Mouse (Mus musculus): ENCODE results near the gene Zcchc14. TPM values are rescaled to one million over a fixed set of nuclear protein-coding genes. Genes with fewer than 3 reads are reported as not detected.

Zcchc14 gene
- total and polyA plus RNA-seq, 3 experiments, result not detected

GRCm38 (mm10) chr8:121665329-121665728 is 12.6 kb upstream of the Zcchc14 start:
- H3K4me3 ChIP-seq (replicated peaks in 1 of 3; ENCODE audit: low read depth in 2 of 3, low read length in 2 of 3, poor library complexity in 1 of 3), result no peak overlapping the region
- no peak overlapping the region for H3K9ac ChIP-seq (ENCODE audit: insufficient read depth, low read depth)
- H3K27me3 ChIP-seq (replicated peaks), result peaks cover 87% of the 10 kb centered on the region
- no peak overlapping the region for H3K27ac ChIP-seq (ENCODE audit: insufficient read depth, low read depth)
- dilution Hi-C loops (cut with MboI; ENCODE audit: extremely low pct_ligation_motif_present, extremely low pct_unique_long_range_greater_than_20kb, low sequenced_read_pairs) (no loop called here), in situ Hi-C loops (cut with MboI; ENCODE audit: low pct_ligation_motif_present, low pct_unique_long_range_greater_than_20kb, low sequenced_read_pairs) (no loop called here)
- H3K36me3 ChIP-seq (replicated peaks in 1 of 2; ENCODE audit: control insufficient read depth in 1 of 2, insufficient read depth in 1 of 2, low read length in 1 of 2), result no peaks in the 10 kb centered on the region
- peaks cover 0 to 3% of the 10 kb centered on the region in 2 experiments; a peak in 1 of 4 replicates for H3K4me1 ChIP-seq (ENCODE audit: control insufficient read depth in 1 of 2, insufficient read depth in 2 of 2)
- H3K9me3 ChIP-seq (replicated peaks; ENCODE audit: low read length), result no peaks in the 10 kb centered on the region
- no peaks in the 10 kb centered on the region for H3K79me2 ChIP-seq (replicated peaks; ENCODE audit: control insufficient read depth, extremely low read depth, insufficient read depth, poor library complexity, severe bottlenecking)
- DNase-seq (ENCODE audit: extremely low read depth), result no peak
- H3K4me2 ChIP-seq (ENCODE audit: insufficient read depth, low read depth, poor library complexity, severe bottlenecking), result no peak overlapping the region
- no peak for TF ChIP-seq SMC3 (IDR thresholded peaks at IDR 0.05; ENCODE audit: low read depth, low read length)
- TF ChIP-seq MXI1 (IDR thresholded peaks at IDR 0.05; ENCODE audit: low read depth, low read length), result no peak
- TF ChIP-seq ETS1 (conservative IDR thresholded peaks at IDR 0.05; ENCODE audit: low read depth, low read length), result no peak
- no peak for TF ChIP-seq PAX5 (IDR thresholded peaks at IDR 0.05; ENCODE audit: low read length)
- no peak for TF ChIP-seq ZNF384 (IDR thresholded peaks at IDR 0.05; ENCODE audit: low read depth, low read length)
- no peak for TF ChIP-seq JUND (conservative IDR thresholded peaks at IDR 0.05; ENCODE audit: low read depth, low read length)
- no peak for TF ChIP-seq CHD2 (IDR thresholded peaks at IDR 0.05; ENCODE audit: low read length)
- TF ChIP-seq CHD1 (IDR thresholded peaks at IDR 0.05; ENCODE audit: low read depth, low read length), result no peak
- no peak for TF ChIP-seq RCOR1 (conservative IDR thresholded peaks at IDR 0.05; ENCODE audit: low read depth, low read length)
- TF ChIP-seq MAZ (IDR thresholded peaks at IDR 0.05; ENCODE audit: low read depth, low read length), result no peak
- no peak for TF ChIP-seq KAT2A (IDR thresholded peaks at IDR 0.05; ENCODE audit: insufficient replicate concordance, low read length)
- no peak for TF ChIP-seq EP300 (IDR thresholded peaks at IDR 0.05; ENCODE audit: low read length)
- TF ChIP-seq ZMIZ1 (IDR thresholded peaks at IDR 0.05; ENCODE audit: low read depth, low read length), result no peak

GRCm38 (mm10) chr8:121663101-121663500 is 10.4 kb upstream of the Zcchc14 start:
- Histone ChIP-seq H3K9ac (ENCODE audit: insufficient read depth, low read depth) (no peak overlapping the region), H3K27ac (ENCODE audit: insufficient read depth, low read depth) (no peak overlapping the region), H3K4me3 (replicated peaks in 1 of 3; ENCODE audit: low read depth in 2 of 3, low read length in 2 of 3, poor library complexity in 1 of 3) (no peak overlapping the region), H3K4me2 (ENCODE audit: insufficient read depth, low read depth, poor library complexity, severe bottlenecking) (no peak overlapping the region), H3K27me3 (replicated peaks) (peaks cover 80% of the 10 kb centered on the region), H3K4me1 (ENCODE audit: control insufficient read depth in 1 of 2, insufficient read depth in 2 of 2) (peaks cover 0 to 3% of the 10 kb centered on the region in 2 experiments; a peak in 1 of 4 replicates), H3K9me3 (replicated peaks; ENCODE audit: low read length) (no peaks in the 10 kb centered on the region), H3K79me2 (replicated peaks; ENCODE audit: control insufficient read depth, extremely low read depth, insufficient read depth, poor library complexity, severe bottlenecking) (no peaks in the 10 kb centered on the region), H3K36me3 (replicated peaks in 1 of 2; ENCODE audit: control insufficient read depth in 1 of 2, insufficient read depth in 1 of 2, low read length in 1 of 2) (no peaks in the 10 kb centered on the region)
- no peak for DNase-seq (ENCODE audit: extremely low read depth)
- dilution Hi-C loops (cut with MboI; ENCODE audit: extremely low pct_ligation_motif_present, extremely low pct_unique_long_range_greater_than_20kb, low sequenced_read_pairs) (no loop called here), in situ Hi-C loops (cut with MboI; ENCODE audit: low pct_ligation_motif_present, low pct_unique_long_range_greater_than_20kb, low sequenced_read_pairs) (no loop called here)
- TF ChIP-seq CHD2 (IDR thresholded peaks at IDR 0.05; ENCODE audit: low read length) (no peak), JUND (conservative IDR thresholded peaks at IDR 0.05; ENCODE audit: low read depth, low read length) (no peak), ZKSCAN1 (IDR thresholded peaks at IDR 0.05; ENCODE audit: borderline replicate concordance, low read depth, low read length) (no peak), SMC3 (IDR thresholded peaks at IDR 0.05; ENCODE audit: low read depth, low read length) (no peak), GABPA (IDR thresholded peaks at IDR 0.05; ENCODE audit: insufficient replicate concordance, low read depth, low read length) (no peak), BHLHE40 (IDR thresholded peaks at IDR 0.05; ENCODE audit: low read depth, low read length) (no peak), USF1 (IDR thresholded peaks at IDR 0.05; ENCODE audit: low read depth, low read length) (no peak), MAX (IDR thresholded peaks at IDR 0.05; ENCODE audit: low read length) (no peak), ZC3H11A (IDR thresholded peaks at IDR 0.05; ENCODE audit: low read depth, low read length) (no peak), TCF12 (IDR thresholded peaks at IDR 0.05; ENCODE audit: low read depth, low read length) (no peak), JUN (IDR thresholded peaks at IDR 0.05; ENCODE audit: insufficient read depth, low read depth, low read length) (no peak), NELFE (IDR thresholded peaks at IDR 0.05; ENCODE audit: low read depth, low read length) (no peak)

Data from CH12.LX (cell line).